Mouse (Mus musculus) stomach, postnatal 0 days (tissue): ENCODE measurements at regions not wholly inside any gene's neighbourhood (a gene's known extent, or its start where the extent isn't known, plus 50 kb on each side); places are given as distances from the start of the nearest gene placed in this dataset.

Source experiments
- CTCF ChIP-seq: IDR thresholded peaks from 2 replicates; pipeline ENCODE4 v1.5.1; 2016; ENCODE audit warnings: antibody characterized with exemption, low read depth, mild to moderate bottlenecking, moderate library complexity
- EP300 ChIP-seq: optimal IDR thresholded peaks from 2 replicates; pipeline ENCODE3; 2016; ENCODE audit warnings: antibody characterized with exemption

GRCm38 (mm10) chr3:27766421-27766820 is 55.3 kb upstream of the Fndc3b start:
- TF ChIP-seq CTCF = no peak
- TF ChIP-seq EP300 = no peak
